8 mouse cellular contexts compared by ENCODE assay signal in genomic region chr7:16452587-16453073, GRCm38 (mm10). TPM values are rescaled to one million over a fixed set of nuclear protein-coding genes. Genes with fewer than 3 reads are reported as not detected.
DNase-seq lines count a peak whose midpoint lies in the region; ATAC-seq and TF ChIP-seq lines count a peak whose summit lies in the region.

Gene Tmem160, plus strand, starts transcription at chr7:16452779.

- no peaks in the 10 kb centered on the region; the same call in none of the 2 replicates for H3K79me2 ChIP-seq in MEL (ENCODE audit: control insufficient read depth, insufficient read depth, low read length, poor library complexity)

- H3K4me1 ChIP-seq in MEL (ENCODE audit: control insufficient read depth in 1 of 2, insufficient read depth in 2 of 2, low read length in 2 of 2) = peaks cover 1 to 13% of the 10 kb centered on the region in 2 experiments; a peak in 3 of 4 replicates
- peaks cover 7% of the 10 kb centered on the region; the same call in 1 of the 2 replicates for H3K4me1 ChIP-seq in forebrain, embryonic 16.5 days (replicated peaks; ENCODE audit: control insufficient read depth, insufficient read depth, low read length)
- H3K4me1 ChIP-seq in lung, embryonic 14.5 days (ENCODE audit: insufficient read depth) = 0 out of 2 replicates have a peak, but pooled peaks cover 4% of the 10 kb centered on the region

- no peak for TF ChIP-seq CTCF in MEL (IDR thresholded peaks at IDR 0.05 in 2 of 3, conservative IDR thresholded peaks at IDR 0.05 in 1 of 3; ENCODE audit: control insufficient read depth in 1 of 3, insufficient read depth in 1 of 3, low read depth in 2 of 3, low read length in 3 of 3, poor library complexity in 1 of 3, severe bottlenecking in 1 of 3)
- TF ChIP-seq CTCF in layer of hippocampus, adult 2 months (conservative IDR thresholded peaks at IDR 0.05) = no peak
- no peak for TF ChIP-seq CTCF in lung, embryonic 14.5 days (IDR thresholded peaks at IDR 0.05; ENCODE audit: low read depth)

- peak within 1 kb of the TSS; percentile 72 for H3K9ac ChIP-seq in MEL (ENCODE audit: control insufficient read depth, low read depth, low read length, poor library complexity, severe bottlenecking)
- peak within 1 kb of the TSS; percentile 75 for H3K9ac ChIP-seq in forebrain, embryonic 16.5 days (replicated peaks; ENCODE audit: low read depth, low read length)
- peak within 1 kb of the TSS; percentile 68 for H3K9ac ChIP-seq in lung, embryonic 14.5 days

- H3K9me3 ChIP-seq in MEL (replicated peaks; ENCODE audit: insufficient read depth, low read length) = no peaks in the 10 kb centered on the region
- no peaks in the 10 kb centered on the region for H3K9me3 ChIP-seq in forebrain, embryonic 16.5 days (ENCODE audit: control insufficient read depth, low read length)
- no peaks in the 10 kb centered on the region for H3K9me3 ChIP-seq in lung, embryonic 14.5 days (ENCODE audit: low read depth, low read length)

- peak within 1 kb of the TSS; percentile 61 for H3K27ac ChIP-seq in MEL (ENCODE audit: control insufficient read depth, low read depth, low read length)
- H3K27ac ChIP-seq in forebrain, embryonic 16.5 days (ENCODE audit: low read length) = peak within 1 kb of the TSS; percentile 77
- H3K27ac ChIP-seq in layer of hippocampus, adult 2 months = peak within 1 kb of the TSS; percentile 85
- peak within 1 kb of the TSS; percentile 63; the same call in 1 of the 2 replicates for H3K27ac ChIP-seq in lung, embryonic 14.5 days (ENCODE audit: low read depth)

- no peak; a peak in 1 of 4 replicates for TF ChIP-seq POLR2A in MEL (IDR thresholded peaks at IDR 0.05; ENCODE audit: control insufficient read depth in 1 of 2, insufficient read depth in 1 of 2, low read depth in 1 of 2, low read length in 2 of 2, poor library complexity in 1 of 2)

- peak; percentile 99 for ATAC-seq in forebrain, embryonic 16.5 days
- ATAC-seq in lung, embryonic 14.5 days (ENCODE audit: insufficient read depth) = peak; percentile 99

- no peaks in the 10 kb centered on the region for H3K27me3 ChIP-seq in MEL (ENCODE audit: control insufficient read depth in 1 of 2, insufficient read depth in 2 of 2, low read length in 2 of 2)
- H3K27me3 ChIP-seq in forebrain, embryonic 16.5 days (replicated peaks; ENCODE audit: control insufficient read depth, insufficient read depth, low read length) = no peaks in the 10 kb centered on the region
- no peaks in the 10 kb centered on the region for H3K27me3 ChIP-seq in lung, embryonic 14.5 days (ENCODE audit: insufficient read depth, low read length)

- H3K4me2 ChIP-seq in forebrain, embryonic 16.5 days (ENCODE audit: low read length) = peak within 1 kb of the TSS; percentile 91
- peak within 1 kb of the TSS; percentile 96 for H3K4me2 ChIP-seq in lung, embryonic 14.5 days

- DNase-seq in MEL (ENCODE audit: low read depth, low spot score) = peak; percentile 98
- DNase-seq in cerebellum, adult 18-20 months = peak; percentile 87 to 93
- DNase-seq in heart, postnatal 36 days = peak; percentile 86
- peak; percentile 84 to 95 for DNase-seq in layer of hippocampus, adult 2 months (ENCODE audit: low spot score in 2 of 2)
- DNase-seq in lung, embryonic 14.5 days = peak; percentile 91
- DNase-seq in ovary, postnatal 10 days (ENCODE audit: low spot score) = peak; percentile 70
- DNase-seq in thymus, postnatal 10 days (ENCODE audit: low spot score in 2 of 2) = peak; percentile 87 to 91

- H3K36me3 ChIP-seq in MEL (ENCODE audit: control insufficient read depth in 1 of 2, insufficient read depth in 2 of 2, low read length in 2 of 2) = peaks cover 0 to 5% of the 10 kb centered on the region in 2 experiments; a peak in 2 of 4 replicates
- H3K36me3 ChIP-seq in forebrain, embryonic 16.5 days (ENCODE audit: control insufficient read depth, insufficient read depth) = peaks cover 4% of the 10 kb centered on the region
- peaks cover 3% of the 10 kb centered on the region; the same call in 1 of the 2 replicates for H3K36me3 ChIP-seq in lung, embryonic 14.5 days (ENCODE audit: insufficient read depth)

- TF ChIP-seq EP300 in MEL (IDR thresholded peaks at IDR 0.05; ENCODE audit: low read depth in 1 of 2, low read length in 2 of 2) = no peak

- H3K4me3 ChIP-seq in MEL (ENCODE audit: control insufficient read depth in 1 of 2, insufficient read depth in 1 of 2, low read depth in 2 of 2, low read length in 2 of 2) = peak within 1 kb of the TSS; percentile 62 to 82
- peak within 1 kb of the TSS; percentile 80 for H3K4me3 ChIP-seq in forebrain, embryonic 16.5 days (replicated peaks; ENCODE audit: low read length)
- H3K4me3 ChIP-seq in layer of hippocampus, adult 2 months = peak within 1 kb of the TSS; percentile 84
- peak within 1 kb of the TSS; percentile 77 for H3K4me3 ChIP-seq in lung, embryonic 14.5 days (ENCODE audit: low read depth, low read length)

- 1% methylated on average over 30 of the region's 30 CpGs for WGBS in forebrain, embryonic 16.5 days
- whole genome bisulfite sequencing in lung, embryonic 14.5 days = 1% methylated on average over 30 of the region's 30 CpGs

- intact Hi-C loops in heart, postnatal 36 days (cut with DNase I) = loop anchor here (10.0 kb wide), 1 partner anchor 158 kb away; no protein-coding TSS in a partner anchor

- TF ChIP-seq RAD21 in MEL (IDR thresholded peaks at IDR 0.05; ENCODE audit: low read depth, low read length) = no peak

TF ChIP-seq in MEL, 35 proteins besides CTCF, POLR2A, EP300 and RAD21:
- no peak for TF ChIP-seq MAZ (IDR thresholded peaks at IDR 0.05; ENCODE audit: low read depth, low read length)
- TF ChIP-seq MAFK (IDR thresholded peaks at IDR 0.05; ENCODE audit: borderline replicate concordance, low read depth, low read length) = no peak
- TF ChIP-seq TCF12 (IDR thresholded peaks at IDR 0.05; ENCODE audit: low read depth, low read length) = no peak; the same call in 1 of the 2 replicates
- TF ChIP-seq ZMIZ1 (IDR thresholded peaks at IDR 0.05; ENCODE audit: low read depth, low read length) = no peak
- TF ChIP-seq CHD2 (IDR thresholded peaks at IDR 0.05; ENCODE audit: low read length) = peak; percentile 69
- TF ChIP-seq MYB (IDR thresholded peaks at IDR 0.05; ENCODE audit: low read depth, low read length) = no peak
- no peak for TF ChIP-seq UBTF (IDR thresholded peaks at IDR 0.05; ENCODE audit: borderline replicate concordance, insufficient read depth, low read depth, low read length)
- peak; percentile 81 for TF ChIP-seq ELF1 (IDR thresholded peaks at IDR 0.05; ENCODE audit: low read depth, low read length)
- no peak for TF ChIP-seq JUND (IDR thresholded peaks at IDR 0.05; ENCODE audit: low read depth, low read length)
- no peak for TF ChIP-seq POLR2AphosphoS2 (IDR thresholded peaks at IDR 0.05; ENCODE audit: low read length)
- peak; percentile 99 for TF ChIP-seq HCFC1 (IDR thresholded peaks at IDR 0.05; ENCODE audit: low read depth, low read length)
- no peak for TF ChIP-seq ZKSCAN1 (IDR thresholded peaks at IDR 0.05; ENCODE audit: low read depth, low read length)
- TF ChIP-seq SIN3A (IDR thresholded peaks at IDR 0.05; ENCODE audit: low read length) = peak; percentile 80
- peak; percentile 38; the same call in 1 of the 2 replicates for TF ChIP-seq MYC (IDR thresholded peaks at IDR 0.05; ENCODE audit: low read depth, low read length)
- TF ChIP-seq GATA1 (IDR thresholded peaks at IDR 0.05; ENCODE audit: low read depth, low read length) = peak; percentile 39; the same call in 1 of the 2 replicates
- TF ChIP-seq TBP (IDR thresholded peaks at IDR 0.05; ENCODE audit: low read depth, low read length) = 0 out of 2 replicates have a peak, but pooled peaks have one; percentile 59
- TF ChIP-seq ETS1 (IDR thresholded peaks at IDR 0.05; ENCODE audit: low read depth, low read length) = no peak
- TF ChIP-seq MAX (IDR thresholded peaks at IDR 0.05; ENCODE audit: low read length) = no peak
- TF ChIP-seq ZNF384 (IDR thresholded peaks at IDR 0.05; ENCODE audit: low read depth, low read length) = no peak
- no peak for TF ChIP-seq GABPA (IDR thresholded peaks at IDR 0.05; ENCODE audit: low read depth, low read length)
- no peak for TF ChIP-seq NELFE (IDR thresholded peaks at IDR 0.05; ENCODE audit: low read depth, low read length)

RNA-seq across cellular contexts. Expression of gene Tmem160, which starts in this region (rescaled TPM):
- 90.1 and 90.8 TPM in 2 replicates for total RNA-seq in MEL (2012; rRNA removed)
- polyA plus RNA-seq in MEL (2012; ENCODE audit: insufficient read depth in 1 of 2, insufficient read length in 2 of 2, low read depth in 1 of 2, low replicate concordance in 2 of 2, missing spikeins in 1 of 2) = 10 to 100 TPM in 1 of 2 experiments, not detected in 1; 73.3 TPM
- 65.1 and 66.7 TPM in 2 replicates for polyA plus RNA-seq in forebrain, embryonic 16.5 days (2015; fragmentation: Nextera tagmentation; extraction: Ambion mirVana)
- 10 to 100 TPM; 79.4 to 89.8 TPM for total RNA-seq in heart, postnatal 36 days (2021)
- 10 to 100 TPM; 59.4 to 72.5 TPM for total RNA-seq in layer of hippocampus, adult 2 months (2021)
- 40.4 and 46.1 TPM in 2 replicates for polyA plus RNA-seq in lung, embryonic 14.5 days (2014; fragmentation: Nextera tagmentation; extraction: Ambion mirVana)

Comparison
In these comparisons a context has a peak if more than half of its experiments do, and no peak if none do; other contexts are left out.
1. Peak in every context shown above with its lines: DNase-seq, ATAC-seq, H3K4me3 ChIP-seq and H3K27ac ChIP-seq.